Mouse (Mus musculus) right cerebral cortex, postnatal 25 days (tissue): ENCODE measurements around the gene Evc.

Experiments used
- DNase-seq: peaks from one replicate; pipeline ENCODE4 v3.0.0; 2022

The Evc gene

GRCm38 (mm10) chr5:37298370-37298769, 38.3 kb downstream of the Evc start:
- no peak for DNase-seq

- DNase-seq, result no peak
These were observed 40.0 kb downstream of the Evc start for GRCm38 (mm10) chr5:37296717-37297116.

- no peak for DNase-seq
These were observed 45.7 kb downstream of the Evc start for GRCm38 (mm10) chr5:37290983-37291382.

GRCm38 (mm10) chr5:37289236-37289635, 47.5 kb downstream of the Evc start:
- DNase-seq, result peak; percentile 39

- DNase-seq, result peak; percentile 66
These were observed 48.3 kb downstream of the Evc start for GRCm38 (mm10) chr5:37288374-37288773.

- DNase-seq, result peak; percentile 28
These were observed 55.7 kb downstream of the Evc start for GRCm38 (mm10) chr5:37281021-37281420.

GRCm38 (mm10) chr5:37263816-37264215, 72.9 kb downstream of the Evc start:
- no peak for DNase-seq

GRCm38 (mm10) chr5:37261734-37262133, 75.0 kb downstream of the Evc start:
- no peak for DNase-seq

GRCm38 (mm10) chr5:37257243-37257642, 79.5 kb downstream of the Evc start:
- DNase-seq, result no peak

- no peak for DNase-seq
These were observed 79.9 kb downstream of the Evc start for GRCm38 (mm10) chr5:37256823-37257222.

GRCm38 (mm10) chr5:37254523-37254922, 82.2 kb downstream of the Evc start:
- no peak for DNase-seq

GRCm38 (mm10) chr5:37252101-37252804, 84.4 kb downstream of the Evc start:
- DNase-seq, result peak; percentile 70

GRCm38 (mm10) chr5:37251596-37251995, 85.1 kb downstream of the Evc start:
- no peak for DNase-seq

GRCm38 (mm10) chr5:37248870-37249269, 87.8 kb downstream of the Evc start:
- DNase-seq, result no peak

- DNase-seq, result no peak
These were observed 89.2 kb downstream of the Evc start for GRCm38 (mm10) chr5:37247456-37247855.

GRCm38 (mm10) chr5:37246138-37246910, 90.4 kb downstream of the Evc start:
- DNase-seq, result no peak

- DNase-seq, result peak; percentile 85
These were observed 91.0 kb downstream of the Evc start for GRCm38 (mm10) chr5:37245651-37246050.

GRCm38 (mm10) chr5:37244666-37245242, 91.9 kb downstream of the Evc start:
- DNase-seq, result no peak

GRCm38 (mm10) chr5:37244161-37244560, 92.5 kb downstream of the Evc start:
- DNase-seq, result peak; percentile 79

- DNase-seq, result no peak
These were observed 93.4 kb downstream of the Evc start for GRCm38 (mm10) chr5:37243169-37243886.

GRCm38 (mm10) chr5:37242360-37243168, 94.1 kb downstream of the Evc start:
- DNase-seq, result peak; percentile 41

GRCm38 (mm10) chr5:37241651-37242151, 95.0 kb downstream of the Evc start, which contains the start of gene Crmp1:
Gene Crmp1, plus strand, starts transcription at chr5:37241940.
- DNase-seq, result peak; percentile 88
